Mouse (Mus musculus): Measurements from ENCODE around the gene Ctf1.
A peak's percentile ranks its signal among the peaks of the same experiment; 100 is the strongest.

The Ctf1 gene

DNA sequence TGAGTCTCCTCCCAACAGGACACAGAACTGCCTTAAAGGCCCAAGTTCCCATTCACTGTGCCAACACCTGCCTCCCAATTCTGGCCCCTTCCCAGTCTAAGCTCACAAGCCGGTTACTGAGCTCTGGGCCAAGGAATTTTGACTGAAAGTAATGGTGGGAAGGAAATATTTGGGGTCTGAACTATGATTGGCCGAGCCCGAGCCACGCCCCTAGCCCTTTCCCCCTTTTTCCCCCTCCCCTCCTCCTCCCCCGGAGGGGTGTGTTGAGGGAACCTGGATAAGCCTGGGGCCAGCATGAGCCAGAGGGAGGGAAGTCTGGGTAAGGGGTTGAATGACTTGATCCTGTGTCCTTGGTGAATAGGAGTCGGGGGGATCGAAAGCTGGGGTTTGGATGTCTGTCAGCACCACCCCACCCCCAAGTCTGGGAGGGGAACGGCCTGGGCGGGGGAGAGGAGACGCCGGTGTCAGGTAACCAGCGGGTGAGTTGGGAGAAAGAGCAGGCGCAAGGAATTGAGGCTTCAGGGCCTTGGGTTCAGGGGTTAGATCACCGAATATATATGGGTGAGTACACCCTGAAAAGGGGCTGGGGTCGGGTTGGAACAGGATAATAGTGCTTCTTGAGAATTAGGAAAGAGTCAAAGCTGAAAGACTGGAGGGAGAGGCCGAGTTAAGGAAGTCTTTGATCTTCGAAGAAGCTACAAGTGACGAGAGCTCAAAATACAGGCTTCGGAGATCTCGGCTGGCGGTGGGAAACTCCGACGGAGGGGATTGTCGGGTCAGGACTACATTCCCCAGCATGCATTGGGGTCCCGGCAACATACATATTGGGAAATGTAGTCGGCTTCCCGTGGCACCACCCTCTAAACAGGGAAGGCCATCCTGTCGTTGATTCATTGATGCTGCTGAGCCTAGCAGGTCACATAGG, at the start of gene Ctf1:
Gene Ctf1, plus strand, starts transcription at position 276 of the 925 bp plus-strand sequence.
- DNase-seq: peak; percentile 78 to 85

GRCm38 (mm10) chr7:127662926-127663325, 49.6 kb upstream of the Ctf1 start:
- DNase-seq: peak; percentile 78 to 83

- DNase-seq: peak; percentile 67 to 71
Observed at GRCm38 (mm10) chr7:127666066-127666654, 46.4 kb upstream of the Ctf1 start.

DNA sequence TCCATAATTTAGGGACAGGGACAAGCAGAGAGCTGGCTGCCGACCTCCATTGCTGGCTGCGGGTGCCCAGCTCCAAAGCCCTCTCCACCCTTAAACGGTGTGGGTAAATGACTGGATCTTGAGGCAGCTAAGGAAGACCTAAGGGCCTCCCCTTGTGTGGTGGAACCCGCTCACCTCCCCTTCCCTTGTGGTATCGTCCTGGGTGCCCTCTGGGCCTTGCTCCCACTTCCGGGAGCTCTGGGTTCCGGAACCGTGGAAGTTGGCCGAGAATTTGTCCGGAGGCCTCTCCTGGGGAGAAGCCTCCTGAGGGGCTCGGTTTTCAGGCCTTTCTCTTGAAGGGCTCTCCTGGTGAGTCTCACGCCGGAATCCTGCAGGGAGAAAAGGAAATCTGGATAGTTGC, 45.9 kb upstream of the Ctf1 start:
- no peak for DNase-seq

DNA sequence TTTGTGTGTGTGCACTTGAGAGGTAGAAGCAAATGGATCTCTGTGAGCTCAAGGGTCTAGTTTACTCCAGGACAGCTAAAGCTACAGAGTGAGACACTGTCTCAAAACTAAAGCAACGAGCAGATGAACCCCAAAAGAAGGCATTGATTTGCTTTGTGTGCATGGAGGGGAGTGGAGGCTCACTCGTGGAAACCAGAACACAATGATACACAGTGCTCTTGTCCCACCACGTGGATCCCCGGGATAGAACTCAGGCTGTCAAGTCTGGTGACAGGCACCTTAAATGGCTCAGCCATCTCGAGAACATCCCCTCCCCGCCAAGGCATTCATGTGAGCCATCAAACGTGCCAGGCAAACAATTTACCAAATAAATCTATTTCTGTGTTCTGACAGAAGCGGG, 45.4 kb upstream of the Ctf1 start:
- no peak for DNase-seq

- DNase-seq: peak; percentile 37 to 61
Observed at GRCm38 (mm10) chr7:127671880-127672774, 40.4 kb upstream of the Ctf1 start.

- DNase-seq: no peak
Observed at GRCm38 (mm10) chr7:127672776-127673175, 39.8 kb upstream of the Ctf1 start.

DNA sequence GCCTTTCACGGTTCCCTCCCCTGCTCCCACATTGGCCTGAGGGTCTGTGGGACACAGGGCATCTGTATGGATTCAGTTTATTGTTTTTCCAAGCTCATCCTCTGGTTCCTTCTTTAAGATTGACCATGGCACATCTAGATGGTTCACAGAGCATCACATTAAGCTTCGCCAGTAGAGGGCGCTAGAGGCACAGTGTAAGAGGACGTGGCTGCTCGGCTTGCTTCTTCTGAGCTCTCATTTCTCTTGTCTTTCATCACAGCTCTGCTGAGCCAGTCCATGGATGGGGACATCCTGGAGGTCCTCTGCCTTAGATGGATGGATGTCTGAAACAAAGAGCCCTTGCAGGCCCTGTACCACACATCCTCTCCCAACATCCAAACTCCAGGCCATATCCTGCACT, 37.6 kb upstream of the Ctf1 start:
- DNase-seq: peak; percentile 66 to 89

DNA sequence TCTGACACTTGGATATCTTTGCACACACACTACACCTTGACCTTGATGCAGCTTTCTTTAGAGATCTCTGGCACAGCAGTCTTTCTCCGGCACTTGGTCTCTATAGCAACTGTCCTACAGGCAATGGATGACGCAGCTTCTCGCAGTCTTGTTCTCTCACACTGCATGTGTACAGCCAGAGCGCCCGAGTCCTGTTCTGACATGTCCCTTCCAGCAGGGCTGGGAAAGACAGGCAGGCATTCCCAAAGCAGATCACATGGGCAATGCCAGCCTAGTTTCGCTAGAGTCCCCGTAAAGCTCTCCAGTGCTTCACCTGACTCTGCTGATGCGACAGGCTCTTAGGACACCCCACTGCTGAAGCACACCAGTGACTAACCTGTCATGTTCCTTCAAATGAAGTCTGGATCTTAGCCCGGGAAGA, 37.1 kb upstream of the Ctf1 start:
- DNase-seq: no peak

DNA sequence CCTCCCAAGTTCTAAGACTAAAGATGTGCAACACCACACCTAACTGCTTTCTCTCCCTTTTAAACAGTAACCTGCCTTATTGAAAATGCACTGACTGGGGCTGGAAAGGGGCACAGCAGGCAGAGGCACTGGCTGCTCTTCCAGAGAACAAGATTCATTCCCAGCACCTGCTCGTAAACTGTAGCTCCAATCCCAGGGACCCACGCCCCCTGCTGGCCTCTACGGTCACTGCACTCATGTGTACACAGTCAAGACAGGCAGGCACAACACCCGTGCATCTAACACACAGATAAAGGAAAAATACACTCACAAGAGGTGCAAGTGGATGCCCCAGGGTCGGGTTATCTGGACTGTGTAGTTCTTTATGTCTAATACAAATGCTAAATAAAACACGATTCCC, 35.5 kb upstream of the Ctf1 start:
- peak in 1 of 2 experiments; percentile 76 for DNase-seq

GRCm38 (mm10) chr7:127677609-127678008, 34.9 kb upstream of the Ctf1 start:
- no peak for DNase-seq

- DNase-seq: no peak
Observed at GRCm38 (mm10) chr7:127678811-127679210, 33.7 kb upstream of the Ctf1 start.

GRCm38 (mm10) chr7:127680541-127680940, 32.0 kb upstream of the Ctf1 start:
- no peak for DNase-seq

DNA sequence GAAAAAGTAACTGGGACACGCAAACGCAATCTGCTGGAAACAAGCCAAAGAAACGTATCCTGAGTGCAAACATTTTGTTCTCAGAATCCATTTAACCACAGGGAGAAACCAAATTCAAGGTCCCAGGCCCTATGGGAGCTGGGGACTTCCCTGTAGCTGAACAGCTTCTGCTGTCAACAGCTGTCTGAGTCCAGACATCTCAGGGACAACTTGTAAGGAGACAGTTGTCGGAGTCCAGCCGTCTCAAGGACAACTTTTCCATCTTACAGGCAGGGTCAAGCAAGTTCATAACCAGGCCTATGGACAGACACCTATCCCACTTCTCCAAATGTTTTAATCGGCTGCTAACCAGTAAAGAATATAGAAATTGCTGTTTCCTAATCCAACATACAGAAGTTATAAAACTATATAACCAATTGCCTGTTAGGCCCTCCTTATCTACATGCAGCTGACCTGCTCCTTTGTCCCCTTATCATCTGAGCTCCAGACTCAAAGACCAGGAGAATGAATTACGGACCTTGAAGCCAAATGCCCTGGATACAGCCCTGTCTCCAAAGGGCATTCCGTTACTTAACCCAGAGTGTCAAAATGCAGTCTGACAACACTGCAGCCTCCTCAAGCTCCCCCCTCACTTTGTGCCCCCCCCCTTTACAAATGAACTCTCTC, 30.5 kb upstream of the Ctf1 start:
- DNase-seq: no peak

DNA sequence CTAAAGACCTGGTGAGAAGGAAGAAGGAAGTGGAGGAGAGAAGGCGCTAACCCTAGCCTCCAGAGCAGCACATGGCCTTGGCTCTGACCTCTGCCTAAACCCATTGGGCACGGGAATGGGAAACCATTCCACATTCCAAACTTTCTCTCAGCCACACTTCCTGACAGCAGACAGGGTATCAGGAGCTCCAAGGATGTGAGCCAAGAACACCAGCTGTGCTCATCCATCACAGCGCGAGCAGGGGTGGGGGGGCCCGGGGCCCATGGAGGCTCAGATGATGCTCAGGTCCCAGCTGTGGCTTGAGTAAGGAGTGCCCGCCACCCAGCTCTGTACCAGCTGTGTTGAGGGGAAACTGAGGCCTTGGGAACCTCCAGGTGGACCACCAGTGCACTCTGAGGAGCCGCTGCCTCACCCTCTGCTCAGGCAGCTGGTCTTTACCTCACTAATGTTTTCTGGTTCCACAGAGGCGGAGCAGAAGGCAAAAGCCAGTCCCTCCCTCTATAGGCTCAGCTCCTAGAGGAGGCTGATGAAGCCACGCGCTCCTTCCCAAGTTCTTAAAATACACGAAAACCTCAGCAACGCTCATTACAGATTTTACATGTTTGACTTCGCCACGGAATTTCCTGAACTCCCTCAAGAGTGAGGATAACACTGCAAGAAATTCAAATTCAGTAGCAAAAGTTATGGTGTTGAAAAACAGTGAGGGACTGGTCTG, 27.1 kb upstream of the Ctf1 start:
- DNase-seq: no peak

DNA sequence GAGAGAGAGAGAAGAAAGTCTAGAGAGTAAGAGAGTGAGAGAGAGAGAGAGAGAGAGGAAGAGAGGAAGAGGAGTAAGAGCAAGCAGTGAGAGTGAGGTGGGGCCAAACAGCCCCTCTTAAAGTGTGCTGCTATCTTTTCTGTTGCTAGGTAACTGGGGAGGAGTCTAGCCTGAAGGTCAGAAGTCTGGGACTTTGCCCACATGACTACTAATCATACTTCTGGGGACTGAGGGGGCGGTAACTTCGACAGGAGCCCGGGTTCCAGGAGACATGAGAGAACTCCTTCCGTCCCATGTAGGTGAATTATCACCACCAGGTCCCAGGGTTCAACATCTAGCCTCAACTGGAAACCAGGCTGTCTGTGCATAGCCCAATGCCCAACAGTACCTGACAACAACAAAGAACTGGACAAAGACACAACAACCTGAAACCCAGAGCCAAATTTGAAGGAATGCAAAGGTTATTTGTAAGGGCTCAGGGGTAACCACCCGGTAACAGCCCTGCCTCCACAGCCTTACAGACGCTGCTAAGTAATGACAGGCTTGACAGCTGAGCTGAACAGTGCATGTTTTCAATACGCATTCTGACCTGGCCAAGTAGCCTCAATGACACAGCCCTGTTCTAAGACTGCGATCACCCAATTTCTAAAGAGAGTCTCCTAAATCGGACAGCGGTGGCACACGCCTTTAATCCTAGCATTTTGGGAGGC, 25.6 kb upstream of the Ctf1 start:
- DNase-seq: no peak

- no peak for DNase-seq
Observed at GRCm38 (mm10) chr7:127688935-127689334, 23.6 kb upstream of the Ctf1 start.

DNA sequence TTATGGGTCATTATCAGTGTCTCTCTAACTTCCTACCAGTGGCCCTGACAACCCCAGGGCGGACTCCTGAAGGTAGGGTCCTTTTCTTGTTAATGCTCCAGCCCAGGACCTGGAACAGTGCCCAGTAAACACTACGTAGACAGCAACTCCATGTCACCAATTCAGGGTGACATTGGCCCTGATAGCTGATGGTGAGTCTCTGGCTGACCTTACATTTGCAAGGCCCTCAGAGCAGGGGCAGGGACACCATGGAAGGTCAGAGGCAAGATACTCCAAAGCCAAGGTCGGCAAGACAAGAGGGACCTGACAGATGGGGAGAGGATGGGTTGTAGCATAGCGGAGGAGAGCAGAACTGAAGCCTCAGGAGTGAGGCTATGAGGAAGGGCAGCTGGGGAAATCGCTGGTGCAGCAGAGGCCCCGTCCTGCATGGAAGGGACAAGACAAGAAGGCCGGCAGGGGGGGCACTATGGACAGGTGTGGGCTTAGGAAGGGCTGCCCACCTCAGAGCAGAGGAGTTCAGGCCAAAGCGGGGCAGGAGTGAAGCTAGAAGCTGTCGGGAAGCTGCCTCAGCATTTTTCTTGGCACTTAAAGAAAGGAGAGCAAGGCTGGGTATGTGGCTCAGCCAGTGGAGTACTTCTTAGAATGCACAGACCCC, 22.8 kb upstream of the Ctf1 start:
- DNase-seq: no peak

DNA sequence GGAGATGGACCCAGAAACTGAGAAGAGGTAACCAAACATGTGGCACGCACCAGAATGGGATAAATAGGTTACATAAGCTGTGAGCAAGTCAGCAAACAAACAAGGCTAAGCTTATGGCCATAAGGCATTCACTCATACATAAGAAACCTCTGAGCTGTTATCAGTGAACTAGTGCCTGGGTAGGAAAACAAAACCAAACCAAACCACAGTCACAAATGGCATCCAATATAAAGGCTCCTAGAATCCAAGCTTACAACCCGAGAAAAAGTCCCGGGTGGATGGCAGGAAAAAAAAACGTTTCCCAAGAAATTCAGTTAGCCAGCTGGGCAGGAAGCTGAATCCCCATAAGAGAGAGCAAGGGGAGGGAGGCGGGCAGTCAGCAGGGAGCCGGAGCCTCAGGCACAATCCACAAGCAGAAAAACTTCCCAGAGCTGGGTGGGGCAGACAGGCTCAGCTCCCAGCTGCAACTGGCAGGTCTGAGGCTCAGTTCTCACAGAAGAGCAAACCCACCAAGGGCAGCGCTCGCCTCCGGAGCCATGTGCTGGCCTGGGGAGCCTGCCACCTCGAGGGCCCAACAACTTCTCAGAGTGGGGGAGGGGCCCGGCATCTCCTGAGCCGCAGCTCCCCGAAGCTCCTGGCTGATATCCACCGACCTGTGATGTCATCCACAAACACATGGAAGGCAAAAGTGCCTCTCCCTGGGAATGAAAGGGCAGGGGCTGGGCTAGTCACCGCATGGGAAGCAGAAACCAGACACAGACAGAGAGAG, 21.1 kb upstream of the Ctf1 start:
- peak; percentile 51 to 54 for DNase-seq

DNA sequence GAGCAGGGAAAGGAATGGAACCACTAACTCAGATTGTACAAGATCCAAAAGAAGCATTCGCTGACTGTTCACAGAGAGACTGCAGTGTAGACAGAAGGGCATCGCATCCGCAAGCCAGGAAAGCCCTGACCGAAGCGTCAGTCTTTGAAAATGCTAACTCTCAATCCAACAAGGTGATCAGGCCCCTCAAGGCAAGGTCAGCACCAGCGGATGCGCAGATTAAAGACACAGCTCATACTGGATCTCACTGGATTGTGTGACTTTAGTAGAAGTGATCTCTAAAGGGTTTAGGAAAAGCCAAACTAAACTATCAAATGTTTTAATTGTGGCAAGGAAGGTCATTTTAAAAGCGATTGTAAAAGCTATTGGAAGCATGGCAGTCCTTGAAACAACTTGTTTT, 19.2 kb upstream of the Ctf1 start:
- no peak for DNase-seq

All from kidney, adult 8-10 months (tissue).